8 mouse cellular contexts compared by ENCODE assay signal in the genomic region with DNA sequence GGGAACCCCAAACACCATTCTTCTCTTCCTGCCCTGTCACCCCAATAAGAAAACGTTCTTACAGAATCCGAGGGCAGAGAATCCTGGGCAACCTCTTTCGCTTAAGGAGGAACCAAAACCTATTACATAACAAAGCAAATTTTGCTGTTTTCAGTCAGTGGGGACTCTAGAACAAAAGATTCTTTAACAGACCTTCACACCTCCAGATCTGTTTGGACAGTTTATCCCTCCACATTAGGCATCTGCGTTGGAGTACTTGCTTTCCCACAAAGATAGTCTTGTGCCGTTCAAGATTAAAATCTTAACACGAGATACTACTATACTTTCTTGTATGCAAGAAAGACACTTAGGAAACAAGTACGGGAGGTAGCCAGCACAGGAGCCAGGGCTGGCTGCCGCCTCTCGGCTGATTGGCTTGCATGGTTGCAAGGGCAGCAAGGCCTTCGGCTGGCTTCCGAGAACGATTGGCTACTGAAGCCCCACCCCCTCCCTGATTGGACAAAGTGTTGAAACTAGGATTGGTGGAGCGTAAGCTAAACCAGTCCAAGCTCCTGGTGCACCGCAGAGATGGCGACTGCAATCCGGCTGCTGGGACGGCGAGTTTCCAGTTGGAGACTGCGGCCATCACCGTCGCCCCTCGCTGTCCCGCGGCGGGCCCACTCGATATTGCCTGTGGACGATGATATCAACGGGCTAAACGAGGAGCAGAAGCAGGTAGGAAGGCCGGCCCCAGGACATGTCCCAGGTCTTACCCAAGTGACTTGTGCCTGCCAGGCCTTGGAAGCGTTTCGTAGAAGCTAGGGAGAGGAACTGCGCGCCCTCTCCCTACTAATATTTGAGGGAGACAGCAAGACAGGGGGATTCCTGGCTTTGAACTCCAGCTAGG. TPM values are rescaled to one million over a fixed set of nuclear protein-coding genes. Genes with fewer than 3 reads are reported as not detected.
DNase-seq lines count a peak whose midpoint lies in the region; ATAC-seq lines count a peak whose summit lies in the region.

A gene (plus strand): TSS at position 501 of the 886 bp plus-strand sequence.

- ATAC-seq in hindbrain, embryonic 11.5 days (ENCODE audit: low FRiP score), result peak; percentile 100

- DNase-seq in Muller cell, postnatal 12 days (ENCODE audit: inconsistent ontology term), result peak; percentile 99
- DNase-seq in cerebellum, adult 9-11 months, result peak; percentile 95
- DNase-seq in frontal cortex, adult 2 months (ENCODE audit: extremely low spot score in 1 of 2, low spot score in 1 of 2), result peak; percentile 93 to 95
- peak; percentile 91 for DNase-seq in hindbrain, embryonic 11.5 days (ENCODE audit: low spot score)
- DNase-seq in layer of hippocampus, postnatal 10 days (ENCODE audit: low spot score in 2 of 2), result peak; percentile 84 to 89
- peak; percentile 97 for DNase-seq in lung, postnatal 10 days
- peak; percentile 87 for DNase-seq in ovary, postnatal 36 days (ENCODE audit: low spot score)
- peak; percentile 88 for DNase-seq in thymus, postnatal 25 days

- H3K27ac ChIP-seq in hindbrain, embryonic 11.5 days (ENCODE audit: low read depth, low read length), result no peak within 1 kb of the TSS

- H3K4me2 ChIP-seq in hindbrain, embryonic 11.5 days (replicated peaks; ENCODE audit: low read depth, low read length), result peak within 1 kb of the TSS; percentile 69

- peak within 1 kb of the TSS; percentile 76 for H3K9ac ChIP-seq in hindbrain, embryonic 11.5 days (ENCODE audit: low read depth, low read length)

- no peaks in the 10 kb centered on the region; the same call in 1 of the 2 replicates for H3K4me1 ChIP-seq in hindbrain, embryonic 11.5 days (replicated peaks; ENCODE audit: control insufficient read depth, insufficient read depth, low read length)

- under 1% methylated on average over 34 of the region's 34 CpGs for WGBS in hindbrain, embryonic 11.5 days

- no peaks in the 10 kb centered on the region for H3K9me3 ChIP-seq in hindbrain, embryonic 11.5 days (ENCODE audit: control insufficient read depth, low read length)

- no peaks in the 10 kb centered on the region for H3K27me3 ChIP-seq in hindbrain, embryonic 11.5 days (ENCODE audit: control insufficient read depth, insufficient read depth, low read length)

- peak within 1 kb of the TSS; percentile 61 for H3K4me3 ChIP-seq in hindbrain, embryonic 11.5 days (ENCODE audit: low read depth, low read length)

- no peaks in the 10 kb centered on the region for H3K36me3 ChIP-seq in hindbrain, embryonic 11.5 days (ENCODE audit: control insufficient read depth, insufficient read depth, low read length)

RNA-seq across cellular contexts. Expression of the gene that starts here (rescaled TPM):
- 126 and 131 TPM in 2 replicates for polyA plus RNA-seq in frontal cortex, adult 2 months (2012; rRNA removed)
- polyA plus RNA-seq in hindbrain, embryonic 11.5 days (2014; fragmentation: Nextera tagmentation; extraction: Ambion mirVana), result 42.1 and 45.0 TPM in 2 replicates
- total RNA-seq in layer of hippocampus, postnatal 10 days (2021), result 100 to 1,000 TPM in 1 of 2 experiments, 10 to 100 TPM in 1; 76.5 to 102 TPM
